Mouse (Mus musculus): ENCODE data around the gene Tagln3. TPM values are rescaled to one million over a fixed set of nuclear protein-coding genes. Genes with fewer than 3 reads are reported as not detected.

Gene Tagln3
- 0.15 and 0.28 TPM in 2 replicates for polyA plus RNA-seq (2015; fragmentation: Nextera tagmentation; extraction: Ambion mirVana)

GRCm38 (mm10) chr16:45724061-45724741, at the start of gene Tagln3:
TSS of gene Tagln3 (minus strand) at chr16:45724608.

GRCm38 (mm10) chr16:45742615-45743476, 18.4 kb upstream of the Tagln3 start, which contains the start of gene Abhd10:
TSS of gene Abhd10 (minus strand) at chr16:45742955.

GRCm38 (mm10) chr16:45693558-45693957, 30.9 kb downstream of the Tagln3 start, which contains the start of gene Tmprss7:
TSS of gene Tmprss7 (minus strand) at chr16:45693658.

Other genes starting within 250 kb of the Tagln3 start
- not detected in 2 replicates for gene Gm609, start 231.6 kb downstream of the Tagln3 start, polyA plus RNA-seq (2015; fragmentation: Nextera tagmentation; extraction: Ambion mirVana)
- gene Gm17783, start 192.6 kb downstream of the Tagln3 start, polyA plus RNA-seq (2015; fragmentation: Nextera tagmentation; extraction: Ambion mirVana) = not detected in 2 replicates
- not detected in 2 replicates for gene Slc9c1, start 189.3 kb downstream of the Tagln3 start, polyA plus RNA-seq (2015; fragmentation: Nextera tagmentation; extraction: Ambion mirVana)
- 0.88 and 1.8 TPM in 2 replicates for gene Gcsam, start 114.2 kb downstream of the Tagln3 start, polyA plus RNA-seq (2015; fragmentation: Nextera tagmentation; extraction: Ambion mirVana)
- gene BC016579, start 70.5 kb downstream of the Tagln3 start, polyA plus RNA-seq (2015; fragmentation: Nextera tagmentation; extraction: Ambion mirVana) = 0.17 TPM in 1 of 2 replicates, not detected in the other
- not detected in 2 replicates for gene Tmprss7, start 30.9 kb downstream of the Tagln3 start, polyA plus RNA-seq (2015; fragmentation: Nextera tagmentation; extraction: Ambion mirVana)
- gene Abhd10, start 18.3 kb upstream of the Tagln3 start, polyA plus RNA-seq (2015; fragmentation: Nextera tagmentation; extraction: Ambion mirVana) = 20.9 and 22.2 TPM in 2 replicates
- gene Phldb2, start 229.0 kb upstream of the Tagln3 start, polyA plus RNA-seq (2015; fragmentation: Nextera tagmentation; extraction: Ambion mirVana) = 20.4 and 24.4 TPM in 2 replicates

All from skeletal muscle tissue, postnatal 0 days (tissue).